Mouse (Mus musculus) E14TG2a.4 (cell line): Measurements from ENCODE around the gene Fgl2.

Experiments
- H3K27me3 ChIP-seq: 2 replicates; pipeline ENCODE4 v1.6.1; 2014; ENCODE audit warnings: low read length, control low read depth; ENCODE audit not compliant: insufficient read depth
- H3K36me3 ChIP-seq: 2 replicates; pipeline ENCODE4 v1.6.1; 2014; ENCODE audit warnings: low read length, control low read depth; ENCODE audit not compliant: insufficient read depth
- H3K4me1 ChIP-seq: replicated peaks from 2 replicates; pipeline ENCODE4 v1.6.1; 2014; ENCODE audit warnings: low read depth, low read length, control low read depth
- H3K4me3 ChIP-seq: replicated peaks from 2 replicates; pipeline ENCODE4 v1.5.1; 2014; ENCODE audit warnings: mild to moderate bottlenecking, low read length
- H3K9me3 ChIP-seq: 2 replicates; pipeline ENCODE4 v1.6.1; 2014; ENCODE audit warnings: low read length, control low read depth
- CTCF ChIP-seq: conservative IDR thresholded peaks from 2 replicates; pipeline ENCODE4 v1.5.1; 2014; ENCODE audit warnings: low read length
- NANOG ChIP-seq: IDR thresholded peaks from 2 replicates; pipeline ENCODE4 v1.6.1; 2014; ENCODE audit warnings: borderline replicate concordance, low read length, mixed read lengths
- POU5F1 ChIP-seq: IDR thresholded peaks from 2 replicates; pipeline ENCODE4 v1.6.1; 2014; ENCODE audit warnings: low read length, borderline replicate concordance

Gene Fgl2

GRCm38 (mm10) chr5:21376935-21377334 lies 4.5 kb downstream of the Fgl2 start:
- Histone ChIP-seq H3K36me3 (no peaks in the 10 kb centered on the region), H3K4me1 (peaks cover 9% of the 10 kb centered on the region), H3K9me3 (no peaks in the 10 kb centered on the region), H3K4me3 (no peak overlapping the region), H3K27me3 (peaks cover 11% of the 10 kb centered on the region)
- no peak for TF ChIP-seq NANOG
- no peak for TF ChIP-seq CTCF
- no peak for TF ChIP-seq POU5F1

GRCm38 (mm10) chr5:21378397-21378796 lies 6.0 kb downstream of the Fgl2 start:
- Histone ChIP-seq H3K4me1 (peaks cover 9% of the 10 kb centered on the region), H3K9me3 (no peaks in the 10 kb centered on the region), H3K27me3 (peaks cover 2% of the 10 kb centered on the region), H3K36me3 (no peaks in the 10 kb centered on the region), H3K4me3 (no peak overlapping the region)
- TF ChIP-seq NANOG = no peak

- Histone ChIP-seq H3K4me1 (peaks cover 20% of the 10 kb centered on the region), H3K4me3 (no peak overlapping the region), H3K27me3 (no peaks in the 10 kb centered on the region; the same call in 1 of the 2 replicates), H3K36me3 (no peaks in the 10 kb centered on the region), H3K9me3 (no peaks in the 10 kb centered on the region)
- TF ChIP-seq POU5F1 (no peak), CTCF (no peak), NANOG (no peak)
Observed at GRCm38 (mm10) chr5:21381986-21382385, 9.5 kb downstream of the Fgl2 start.

- H3K27me3 ChIP-seq = no peaks in the 10 kb centered on the region; the same call in 1 of the 2 replicates
- no peaks in the 10 kb centered on the region for H3K9me3 ChIP-seq
- peaks cover 20% of the 10 kb centered on the region for H3K4me1 ChIP-seq
- TF ChIP-seq CTCF (no peak), NANOG (no peak), POU5F1 (no peak)
- H3K4me3 ChIP-seq = no peak overlapping the region
- H3K36me3 ChIP-seq = no peaks in the 10 kb centered on the region
Observed at GRCm38 (mm10) chr5:21382678-21383077, 10.2 kb downstream of the Fgl2 start.

GRCm38 (mm10) chr5:21383392-21384251 lies 11.2 kb downstream of the Fgl2 start:
- H3K9me3 ChIP-seq = no peaks in the 10 kb centered on the region
- peak overlapping the region; percentile 35 for H3K4me3 ChIP-seq
- no peaks in the 10 kb centered on the region; the same call in 1 of the 2 replicates for H3K27me3 ChIP-seq
- no peaks in the 10 kb centered on the region for H3K36me3 ChIP-seq
- H3K4me1 ChIP-seq = peaks cover 22% of the 10 kb centered on the region
- no peak for TF ChIP-seq NANOG
- TF ChIP-seq CTCF = no peak
- no peak for TF ChIP-seq POU5F1

GRCm38 (mm10) chr5:21384252-21384960 lies 12.0 kb downstream of the Fgl2 start:
- Histone ChIP-seq H3K4me3 (no peak overlapping the region), H3K27me3 (no peaks in the 10 kb centered on the region; the same call in 1 of the 2 replicates), H3K36me3 (no peaks in the 10 kb centered on the region), H3K9me3 (no peaks in the 10 kb centered on the region), H3K4me1 (peaks cover 22% of the 10 kb centered on the region)
- TF ChIP-seq CTCF (no peak), NANOG (no peak), POU5F1 (no peak)

- Histone ChIP-seq H3K9me3 (no peaks in the 10 kb centered on the region), H3K36me3 (no peaks in the 10 kb centered on the region), H3K4me3 (no peak overlapping the region), H3K27me3 (no peaks in the 10 kb centered on the region; the same call in 1 of the 2 replicates), H3K4me1 (peaks cover 22% of the 10 kb centered on the region)
- TF ChIP-seq POU5F1 (no peak), NANOG (no peak), CTCF (no peak)
Observed at GRCm38 (mm10) chr5:21384976-21385375, 12.5 kb downstream of the Fgl2 start.

GRCm38 (mm10) chr5:21386432-21386831 lies 14.0 kb downstream of the Fgl2 start:
- no peak overlapping the region for H3K4me3 ChIP-seq
- no peaks in the 10 kb centered on the region; the same call in 1 of the 2 replicates for H3K27me3 ChIP-seq
- TF ChIP-seq CTCF (no peak), NANOG (no peak), POU5F1 (no peak)
- H3K4me1 ChIP-seq = peaks cover 22% of the 10 kb centered on the region
- H3K9me3 ChIP-seq = no peaks in the 10 kb centered on the region
- no peaks in the 10 kb centered on the region for H3K36me3 ChIP-seq
